Mouse (Mus musculus) neural tube, embryonic 15.5 days (tissue): ENCODE measurements around the gene Slc19a3. TPM values are rescaled to one million over a fixed set of nuclear protein-coding genes. Genes with fewer than 3 reads are reported as not detected.

Experiments used
- ATAC-seq: fragments of 200-750 bp; cut with Nextera tagmentation; 2 replicates; pipeline ENCODE4 v1.8.0; 2017; ENCODE audit warnings: mild to moderate bottlenecking, moderate TSS enrichment, moderate library complexity; ENCODE audit not compliant: low FRiP score
- H3K27ac ChIP-seq: fragments of 300-500 bp; sonication (generic); replicated peaks from 2 replicates; pipeline ENCODE4 v1.5.1; 2015; ENCODE audit warnings: mild to moderate bottlenecking, inconsistent platforms
- H3K27me3 ChIP-seq: fragments of 300-500 bp; sonication (generic); replicated peaks from 2 replicates; pipeline ENCODE4 v1.6.1; 2015; ENCODE audit warnings: inconsistent platforms
- H3K36me3 ChIP-seq: fragments of 300-500 bp; sonication (generic); 2 replicates; pipeline ENCODE4 v1.6.1; 2015; ENCODE audit warnings: inconsistent platforms
- H3K4me1 ChIP-seq: fragments of 300-500 bp; sonication (generic); 2 replicates; pipeline ENCODE4 v1.6.1; 2015; ENCODE audit warnings: inconsistent platforms
- H3K4me2 ChIP-seq: fragments of 300-500 bp; sonication (generic); 2 replicates; pipeline ENCODE4 v1.6.1; 2015; ENCODE audit warnings: inconsistent platforms, mild to moderate bottlenecking, moderate library complexity
- H3K4me3 ChIP-seq: fragments of 300-500 bp; sonication (generic); replicated peaks from 2 replicates; pipeline ENCODE4 v1.5.1; 2015; ENCODE audit warnings: mild to moderate bottlenecking, inconsistent platforms
- H3K9ac ChIP-seq: fragments of 300-500 bp; sonication (generic); replicated peaks from 2 replicates; pipeline ENCODE4 v1.6.1; 2015; ENCODE audit warnings: mild to moderate bottlenecking, inconsistent platforms
- H3K9me3 ChIP-seq: fragments of 300-500 bp; sonication (generic); replicated peaks from 2 replicates; pipeline ENCODE4 v1.6.1; 2016; ENCODE audit warnings: inconsistent platforms
- WGBS: fragments of 180-500 bp; shearing (Covaris S2); methylation state at CpG from one replicate; pipeline ENCODE4 v1.1.7; 2015; ENCODE audit warnings: mixed read lengths; 5-methylcytosine and 5-hydroxymethylcytosine counted together
- polyA plus RNA-seq: library from polyadenylated mRNA; unstranded; fragments of >200 nt; fragmentation: Nextera tagmentation; extraction: Ambion mirVana; gene quantifications from 2 replicates; pipeline ENCODE4 v1.2.1, GENCODE M21; 2015

Gene Slc19a3
- polyA plus RNA-seq, 1 experiment from 2014 or later, result 0.75 TPM

DNA sequence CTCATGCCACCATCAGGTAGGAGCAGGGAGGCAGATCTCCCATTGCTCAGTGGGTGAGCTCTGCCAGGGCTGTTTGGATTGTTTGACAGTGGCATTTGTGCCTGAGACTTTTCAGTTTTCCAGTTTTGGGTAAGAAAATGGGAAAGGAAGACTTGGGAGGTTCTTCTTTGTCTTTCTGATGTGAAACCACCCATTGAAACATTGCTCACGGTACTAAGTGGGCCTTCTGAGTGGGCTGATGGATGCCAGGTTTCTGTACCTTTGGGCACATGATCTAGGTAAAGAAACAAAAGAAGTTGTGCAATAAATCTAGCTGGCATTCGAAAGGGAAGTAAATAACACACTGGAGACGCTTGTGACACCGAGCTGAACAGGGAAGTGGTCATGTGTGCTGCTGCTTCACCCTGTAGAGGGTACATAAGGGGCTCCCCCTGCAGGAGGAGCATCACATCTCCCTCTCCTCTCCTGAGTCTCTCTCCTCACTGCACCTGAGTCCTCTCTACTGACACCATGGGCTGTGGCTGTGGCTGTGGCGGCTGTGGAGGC, 6.7 kb upstream of the Slc19a3 start, which contains the start of gene Gm47969:
Gene Gm47969, plus strand, starts transcription at position 51 of the 546 bp plus-strand sequence.
- Histone ChIP-seq H3K4me2 (no peak within 1 kb of the TSS), H3K9ac (no peak within 1 kb of the TSS), H3K9me3 (no peaks in the 10 kb centered on the region), H3K27me3 (no peaks in the 10 kb centered on the region), H3K4me3 (no peak within 1 kb of the TSS), H3K4me1 (no peaks in the 10 kb centered on the region), H3K36me3 (no peaks in the 10 kb centered on the region), H3K27ac (no peak within 1 kb of the TSS)
- 82% methylated on average over 5 of the region's 5 CpGs for WGBS
- no peak for ATAC-seq

- no peaks in the 10 kb centered on the region for H3K36me3 ChIP-seq
- no peak within 1 kb of the TSS for H3K4me2 ChIP-seq
- H3K4me1 ChIP-seq, result peaks cover 5% of the 10 kb centered on the region; the same call in 1 of the 2 replicates
- H3K27me3 ChIP-seq, result no peaks in the 10 kb centered on the region
- 96% methylated on average over 2 of the region's 2 CpGs for WGBS
- H3K27ac ChIP-seq, result no peak within 1 kb of the TSS
- H3K9me3 ChIP-seq, result no peaks in the 10 kb centered on the region
- no peak within 1 kb of the TSS for H3K9ac ChIP-seq
- no peak for ATAC-seq
- no peak within 1 kb of the TSS for H3K4me3 ChIP-seq
Observed at GRCm38 (mm10) chr1:83042380-83042779, 4.1 kb upstream of the Slc19a3 start, which contains the start of gene Krtap28-10. Krtap28-10 (minus strand) TSS chr1:83042480.

DNA sequence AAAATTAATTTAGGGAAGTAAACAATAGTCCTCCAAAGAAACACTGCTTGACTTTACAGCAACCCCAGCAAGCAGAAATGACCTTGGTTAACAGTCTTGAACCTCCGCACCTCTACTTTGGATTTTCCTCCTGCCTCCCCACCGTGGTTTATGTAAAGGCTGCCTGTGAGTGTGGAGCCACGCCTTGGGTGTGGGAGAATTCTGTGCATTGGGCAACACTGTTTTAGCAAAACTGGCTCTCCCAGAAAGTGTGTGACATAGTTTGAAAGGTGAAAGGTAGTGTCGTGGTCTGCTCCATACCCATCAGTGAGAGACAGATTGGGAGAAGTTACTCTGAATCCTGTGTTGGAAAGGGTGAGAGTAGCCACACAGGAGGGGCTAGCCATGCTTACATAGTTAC, 832 bp upstream of the Slc19a3 start:
- no peak for ATAC-seq
- no peaks in the 10 kb centered on the region for H3K27me3 ChIP-seq
- 80% methylated on average over 4 of the region's 4 CpGs for WGBS

DNA sequence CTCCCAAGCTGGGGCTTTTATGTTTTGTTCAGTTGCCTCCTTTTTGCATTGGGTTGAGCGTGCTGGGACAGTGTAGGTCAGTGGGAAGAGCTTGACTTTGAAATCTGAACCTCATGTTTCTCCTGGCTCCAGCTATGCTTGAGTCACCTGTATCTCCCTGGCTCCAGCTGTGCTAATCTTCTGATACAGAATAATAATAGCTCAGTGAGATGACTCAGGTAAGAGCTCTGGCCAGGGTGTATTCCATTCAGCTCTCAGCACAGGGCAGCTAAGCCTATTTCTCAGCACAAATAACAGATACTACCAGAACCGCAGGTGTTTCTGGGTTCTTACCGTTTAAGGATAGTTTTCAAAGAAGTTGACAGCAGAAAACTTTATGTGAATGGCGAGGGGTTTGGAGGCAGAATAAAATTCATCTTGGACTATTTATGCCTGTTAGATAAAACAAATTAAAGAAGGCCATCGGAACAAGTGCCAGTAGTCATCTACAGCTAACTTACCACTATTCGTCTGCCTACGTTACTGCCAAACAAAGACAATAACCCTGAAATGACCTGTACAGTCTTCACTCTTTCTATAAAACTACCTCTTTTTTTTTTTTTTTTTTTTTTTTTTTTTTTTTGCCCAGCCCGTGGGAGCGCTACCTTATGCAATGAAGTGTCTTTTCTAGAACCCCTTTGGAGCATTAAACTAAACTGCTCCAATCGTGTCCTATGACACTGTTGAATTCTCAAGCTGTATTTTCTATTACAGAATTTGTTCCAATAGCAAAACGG, 1.2 kb downstream of the Slc19a3 start:
- Histone ChIP-seq H3K4me3 (no peak overlapping the region), H3K27me3 (no peaks in the 10 kb centered on the region), H3K9me3 (no peaks in the 10 kb centered on the region), H3K4me2 (peak overlapping the region; percentile 70), H3K27ac (no peak overlapping the region), H3K4me1 (peaks cover 7% of the 10 kb centered on the region; the same call in 1 of the 2 replicates), H3K9ac (no peak overlapping the region), H3K36me3 (no peaks in the 10 kb centered on the region)
- WGBS, result 78% methylated on average over 11 of the region's 11 CpGs
- no peak for ATAC-seq

More for the DNA sequence above, 832 bp upstream of the Slc19a3 start:
- H3K27ac ChIP-seq, result no peak overlapping the region
- no peaks in the 10 kb centered on the region for H3K9me3 ChIP-seq
- H3K4me2 ChIP-seq, result no peak overlapping the region
- H3K36me3 ChIP-seq, result no peaks in the 10 kb centered on the region
- H3K4me1 ChIP-seq, result peaks cover 7% of the 10 kb centered on the region; the same call in 1 of the 2 replicates
- no peak overlapping the region for H3K9ac ChIP-seq
- no peak overlapping the region for H3K4me3 ChIP-seq

GRCm38 (mm10) chr1:83034509-83034908, 3.7 kb downstream of the Slc19a3 start:
- H3K27ac ChIP-seq, result no peak overlapping the region
- no peak overlapping the region for H3K4me2 ChIP-seq
- H3K9ac ChIP-seq, result no peak overlapping the region
- no peaks in the 10 kb centered on the region for H3K27me3 ChIP-seq
- 59% methylated on average over 5 of the region's 5 CpGs for WGBS
- ATAC-seq, result no peak
- no peaks in the 10 kb centered on the region for H3K36me3 ChIP-seq
- H3K4me3 ChIP-seq, result no peak overlapping the region
- no peaks in the 10 kb centered on the region for H3K9me3 ChIP-seq
- H3K4me1 ChIP-seq, result peaks cover 7% of the 10 kb centered on the region; the same call in 1 of the 2 replicates

DNA sequence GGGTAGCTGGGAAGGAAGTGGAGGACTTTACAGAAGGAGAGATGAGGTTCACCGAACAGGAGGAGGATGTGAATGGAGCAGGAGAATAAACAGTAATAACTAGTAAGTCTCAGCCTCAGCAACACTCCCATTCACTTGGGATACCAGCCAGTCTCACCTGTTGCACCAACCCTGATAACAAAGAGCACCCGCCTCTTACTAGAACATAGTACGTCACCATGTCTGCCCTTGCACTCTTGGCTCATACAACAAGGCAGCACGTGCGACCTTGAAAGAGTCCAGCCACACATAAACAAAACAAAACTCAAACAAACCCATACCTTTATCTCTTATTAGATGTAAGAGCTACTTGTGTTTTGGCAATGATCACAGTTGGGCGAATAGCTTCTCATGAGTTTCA, 5.7 kb downstream of the Slc19a3 start:
- Histone ChIP-seq H3K4me1 (peaks cover 3% of the 10 kb centered on the region; the same call in 1 of the 2 replicates), H3K27ac (no peak overlapping the region), H3K4me3 (no peak overlapping the region), H3K9me3 (no peaks in the 10 kb centered on the region), H3K36me3 (no peaks in the 10 kb centered on the region), H3K9ac (no peak overlapping the region), H3K4me2 (no peak overlapping the region), H3K27me3 (no peaks in the 10 kb centered on the region)
- no peak for ATAC-seq
- WGBS, result 90% methylated on average over 6 of the region's 6 CpGs

DNA sequence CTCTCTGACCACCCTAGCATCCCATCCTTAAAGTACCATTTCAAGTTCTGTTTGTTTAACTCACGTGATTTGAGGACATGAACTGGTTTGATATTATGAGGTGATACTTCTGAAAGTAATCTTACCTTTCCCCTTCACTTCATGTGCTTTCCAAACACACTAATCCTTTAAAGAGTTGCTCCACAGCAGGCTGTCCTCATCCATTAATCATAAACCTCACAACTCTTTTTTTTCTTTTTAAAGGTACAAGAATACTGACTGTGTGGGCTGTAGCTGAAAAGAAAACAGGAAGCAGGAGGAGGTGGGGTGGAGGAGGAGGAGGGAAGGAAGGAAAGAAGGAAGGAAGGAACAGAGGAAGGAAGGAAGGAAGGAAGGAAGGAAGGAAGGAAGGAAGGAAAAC, 6.3 kb downstream of the Slc19a3 start:
- ATAC-seq, result no peak
- WGBS, result 76% methylated on average over 1 of the region's 1 CpGs

GRCm38 (mm10) chr1:83016556-83016955, 21.7 kb downstream of the Slc19a3 start:
- ATAC-seq, result no peak
- Histone ChIP-seq H3K27ac (no peak overlapping the region), H3K9ac (no peak overlapping the region), H3K4me1 (no peaks in the 10 kb centered on the region), H3K4me3 (no peak overlapping the region), H3K36me3 (no peaks in the 10 kb centered on the region), H3K4me2 (no peak overlapping the region), H3K9me3 (no peaks in the 10 kb centered on the region), H3K27me3 (no peaks in the 10 kb centered on the region)
- 78% methylated on average over 1 of the region's 1 CpGs for WGBS

More for the DNA sequence above, 6.3 kb downstream of the Slc19a3 start:
- no peaks in the 10 kb centered on the region for H3K4me1 ChIP-seq
- H3K9me3 ChIP-seq, result no peaks in the 10 kb centered on the region
- H3K36me3 ChIP-seq, result no peaks in the 10 kb centered on the region
- H3K27ac ChIP-seq, result no peak overlapping the region
- H3K4me2 ChIP-seq, result no peak overlapping the region
- no peaks in the 10 kb centered on the region for H3K27me3 ChIP-seq
- H3K9ac ChIP-seq, result no peak overlapping the region
- no peak overlapping the region for H3K4me3 ChIP-seq

DNA sequence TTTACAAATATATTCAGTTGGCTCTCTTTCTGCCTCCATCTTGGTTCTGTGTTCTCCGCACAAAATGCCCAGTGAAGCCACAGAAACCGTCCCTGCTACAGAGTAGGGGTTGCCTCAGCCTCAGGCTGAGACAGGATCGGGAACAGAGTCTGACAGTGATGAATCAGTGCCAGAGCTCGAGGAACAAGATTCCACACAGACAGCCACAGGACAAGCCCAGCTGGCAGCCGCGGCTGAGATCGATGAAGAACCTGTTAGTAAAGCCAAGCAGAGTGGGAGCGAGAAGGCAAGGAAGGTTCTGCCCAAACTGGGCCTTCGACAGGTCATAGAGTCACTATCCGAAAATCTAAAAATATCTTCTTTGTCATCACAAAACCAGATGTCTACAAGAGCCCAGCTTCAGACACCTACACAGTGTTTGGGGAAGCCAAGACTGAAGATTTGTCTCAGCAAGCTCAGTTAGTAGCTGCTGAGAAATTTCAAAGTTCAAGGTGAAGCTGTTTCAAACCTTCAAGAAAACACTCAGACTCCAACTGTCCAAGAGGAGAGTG, 22.8 kb downstream of the Slc19a3 start:
- Histone ChIP-seq H3K9ac (no peak overlapping the region), H3K27me3 (no peaks in the 10 kb centered on the region), H3K4me2 (no peak overlapping the region), H3K9me3 (no peaks in the 10 kb centered on the region), H3K4me3 (no peak overlapping the region), H3K27ac (no peak overlapping the region), H3K36me3 (no peaks in the 10 kb centered on the region), H3K4me1 (no peaks in the 10 kb centered on the region)
- ATAC-seq, result no peak
- WGBS, result 92% methylated on average over 10 of the region's 10 CpGs

GRCm38 (mm10) chr1:83014477-83014876, 23.8 kb downstream of the Slc19a3 start:
- Histone ChIP-seq H3K9me3 (no peaks in the 10 kb centered on the region), H3K4me3 (no peak overlapping the region), H3K27ac (no peak overlapping the region), H3K36me3 (no peaks in the 10 kb centered on the region), H3K9ac (no peak overlapping the region), H3K4me1 (no peaks in the 10 kb centered on the region), H3K4me2 (no peak overlapping the region), H3K27me3 (no peaks in the 10 kb centered on the region)
- no peak for ATAC-seq
- WGBS, result 93% methylated on average over 3 of the region's 3 CpGs

- Histone ChIP-seq H3K27me3 (no peaks in the 10 kb centered on the region), H3K4me1 (no peaks in the 10 kb centered on the region), H3K9me3 (no peaks in the 10 kb centered on the region), H3K4me2 (no peak overlapping the region), H3K9ac (no peak overlapping the region), H3K4me3 (no peak overlapping the region), H3K36me3 (no peaks in the 10 kb centered on the region), H3K27ac (no peak overlapping the region)
- ATAC-seq, result no peak
- 57% methylated on average over 6 of the region's 6 CpGs for WGBS
Observed at GRCm38 (mm10) chr1:83007471-83007870, 30.8 kb downstream of the Slc19a3 start.
